11 mouse cellular contexts compared by ENCODE assay signal in the genomic region with DNA sequence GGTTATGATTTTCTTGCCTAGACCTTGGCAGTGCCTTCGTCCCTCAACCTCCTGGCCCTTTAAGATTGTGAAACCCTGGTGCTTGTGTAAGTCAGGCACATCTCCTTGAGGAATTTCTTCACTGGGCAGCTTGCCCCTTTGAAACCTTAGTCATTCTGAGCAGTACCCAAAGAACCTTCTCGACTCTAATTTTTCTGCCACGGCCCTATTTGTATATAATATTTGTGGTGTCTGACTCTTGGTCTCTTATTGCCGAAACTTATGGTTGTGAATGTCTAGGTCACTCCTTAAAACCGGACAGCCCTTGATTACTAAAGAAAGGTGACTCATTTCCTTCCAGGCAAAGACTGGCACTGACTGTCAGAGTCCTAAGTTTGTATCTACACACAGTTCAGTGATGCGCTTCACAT. TPM values are rescaled to one million over a fixed set of nuclear protein-coding genes. Genes with fewer than 3 reads are reported as not detected.
A peak's percentile ranks its signal among the peaks of the same experiment; 100 is the strongest.
DNase-seq lines count a peak whose midpoint lies in the region; ATAC-seq lines count a peak whose summit lies in the region.
"Had no signal": no experiment of that assay in that cellular context is flagged by ENCODE, and none has a peak within 500 bp of the region (broad histone marks: within the 10 kb centered on the region; RNA-seq: fewer than 3 reads in every experiment).

No protein-coding gene starts in this region.

- peaks cover 4% of the 10 kb centered on the region; the same call in 1 of the 2 replicates for H3K36me3 ChIP-seq in kidney, embryonic 16.5 days (ENCODE audit: insufficient read depth, low read length)

- no peak overlapping the region for H3K27ac ChIP-seq in kidney, embryonic 16.5 days (ENCODE audit: low read length)
- H3K27ac ChIP-seq: kidney, postnatal 0 days; liver, embryonic 14.5 days had no signal

- peak; percentile 72 to 94 for DNase-seq in adrenal gland, adult (ENCODE audit: inconsistent age in 2 of 2, low spot score in 1 of 2)
- DNase-seq in adrenal gland, postnatal 4 days (ENCODE audit: low spot score in 2 of 2) = no peak
- DNase-seq in urinary bladder, postnatal 36 days (ENCODE audit: low spot score in 2 of 2) = peak; percentile 46 to 75
- DNase-seq in urinary bladder, postnatal 4 days (ENCODE audit: low spot score in 2 of 2) = no peak
- DNase-seq in lung, adult 18-20 months = peak; percentile 82 to 90
- peak; percentile 79 for DNase-seq in skeletal muscle tissue, adult 2 months (ENCODE audit: low read depth, low spot score)
- DNase-seq: cerebellum, postnatal 10 days had no signal

- H3K27me3 ChIP-seq in kidney, embryonic 16.5 days (ENCODE audit: insufficient read depth, low read length) = no peaks in the 10 kb centered on the region

- H3K9me3 ChIP-seq in kidney, embryonic 16.5 days (ENCODE audit: low read length) = no peaks in the 10 kb centered on the region

- no peak overlapping the region for H3K4me3 ChIP-seq in kidney, embryonic 16.5 days (ENCODE audit: low read length)

- no peak overlapping the region for H3K4me2 ChIP-seq in kidney, embryonic 16.5 days (replicated peaks; ENCODE audit: low read depth, low read length)

- no peak for ATAC-seq in erythroid progenitor cell, adult 5-6 weeks (replicated peaks; ENCODE audit: low FRiP score, poor library complexity, severe bottlenecking)
- ATAC-seq in kidney, embryonic 16.5 days (ENCODE audit: low FRiP score, low TSS enrichment) = no peak

- no peak overlapping the region for H3K9ac ChIP-seq in kidney, embryonic 16.5 days (replicated peaks; ENCODE audit: low read length)
- H3K9ac ChIP-seq: liver, embryonic 14.5 days had no signal

- 80% methylated on average over 6 of the region's 6 CpGs for WGBS in kidney, embryonic 16.5 days

- peaks cover 73% of the 10 kb centered on the region for H3K4me1 ChIP-seq in kidney, embryonic 16.5 days (ENCODE audit: insufficient read depth, low read length)

RNA-seq across cellular contexts. Expression of a gene that starts 43.6 kb away (rescaled TPM):
- 10 to 100 TPM; 73.9 to 80.1 TPM for total RNA-seq in adrenal gland, postnatal 4 days (2021)
- total RNA-seq in erythroid progenitor cell, adult 5-6 weeks (2015; ENCODE audit: low replicate concordance) = 16.3 and 16.6 TPM in 2 replicates
- 11.0 and 18.5 TPM in 2 replicates for total RNA-seq in erythroid progenitor cell, adult 5-6 weeks (2017; ENCODE audit: low replicate concordance)
- 31.1 and 33.8 TPM in 2 replicates for polyA plus RNA-seq in kidney, embryonic 16.5 days (2015; fragmentation: Nextera tagmentation; extraction: Ambion mirVana)

Comparison
In these comparisons a context has a peak if more than half of its experiments do, and no peak if none do; other contexts are left out.
1. DNase-seq: peak in adrenal gland, adult (2 of 2), urinary bladder, postnatal 36 days (2 of 2), lung, adult 18-20 months (2 of 2) and skeletal muscle tissue, adult 2 months (single experiment); none in adrenal gland, postnatal 4 days (0 of 2) and urinary bladder, postnatal 4 days (0 of 2).